Mouse (Mus musculus) spleen, adult 2 months (tissue): ENCODE measurements around the gene H2afz. TPM values are rescaled to one million over a fixed set of nuclear protein-coding genes. Genes with fewer than 3 reads are reported as not detected.

ENCODE experiments used
- DNase-seq, 2 experiments: peaks; one replicate each; pipeline versions ENCODE4 v3.0.0 to v3.0.0-alpha.2; 2012 to 2021; ENCODE audit warnings: low spot score in 2 of 2, low read depth in 1 of 2
- H3K27ac ChIP-seq: fragments of 200-500 bp; 2 replicates; pipeline ENCODE4 v1.5.1; 2012; ENCODE audit warnings: low read length, inconsistent platforms; ENCODE audit not compliant: insufficient read depth
- H3K27me3 ChIP-seq: fragments of 200-500 bp; 2 replicates; pipeline ENCODE4 v1.6.1; 2012; ENCODE audit warnings: mild to moderate bottlenecking, moderate library complexity, low read length, inconsistent platforms; ENCODE audit not compliant: control insufficient read depth, insufficient read depth
- H3K36me3 ChIP-seq: fragments of 200-500 bp; 2 replicates; pipeline ENCODE4 v1.6.1; 2012; ENCODE audit warnings: mild to moderate bottlenecking, low read length, inconsistent platforms; ENCODE audit not compliant: control insufficient read depth, insufficient read depth
- H3K4me1 ChIP-seq: fragments of 200-500 bp; 2 replicates; pipeline ENCODE4 v1.6.1; 2011; ENCODE audit warnings: inconsistent platforms; ENCODE audit not compliant: control insufficient read depth, insufficient read depth, insufficient read length
- H3K4me3 ChIP-seq: fragments of 200-500 bp; 2 replicates; pipeline ENCODE4 v1.5.1; 2011; ENCODE audit warnings: mild to moderate bottlenecking, inconsistent platforms; ENCODE audit not compliant: insufficient read depth, insufficient read length; ENCODE audit errors: extremely low read depth
- CTCF ChIP-seq: fragments of 200-500 bp; IDR thresholded peaks from 2 replicates; pipeline ENCODE4 v1.5.1; 2011; ENCODE audit warnings: mild to moderate bottlenecking, inconsistent platforms; ENCODE audit not compliant: insufficient read depth, insufficient read length, insufficient replicate concordance; ENCODE audit errors: extremely low read depth
- POLR2A ChIP-seq: fragments of 200-500 bp; IDR thresholded peaks from 2 replicates; pipeline ENCODE4 v1.6.1; 2011; ENCODE audit warnings: low read depth, low read length, inconsistent platforms
- WGBS: fragments of 180-500 bp; shearing (Covaris S2); methylation state at CpG from one replicate; pipeline ENCODE4 v1.1.7; 2018; 5-methylcytosine and 5-hydroxymethylcytosine counted together
- polyA plus RNA-seq: library from polyadenylated mRNA; depleted of rRNA; stranded (reverse); fragments of >200 nt; gene quantifications from 2 replicates; pipeline ENCODE4 v1.2.3, GENCODE M21; 2012; rRNA removed

The H2afz gene
- polyA plus RNA-seq = 452 and 708 TPM in 2 replicates

DNA sequence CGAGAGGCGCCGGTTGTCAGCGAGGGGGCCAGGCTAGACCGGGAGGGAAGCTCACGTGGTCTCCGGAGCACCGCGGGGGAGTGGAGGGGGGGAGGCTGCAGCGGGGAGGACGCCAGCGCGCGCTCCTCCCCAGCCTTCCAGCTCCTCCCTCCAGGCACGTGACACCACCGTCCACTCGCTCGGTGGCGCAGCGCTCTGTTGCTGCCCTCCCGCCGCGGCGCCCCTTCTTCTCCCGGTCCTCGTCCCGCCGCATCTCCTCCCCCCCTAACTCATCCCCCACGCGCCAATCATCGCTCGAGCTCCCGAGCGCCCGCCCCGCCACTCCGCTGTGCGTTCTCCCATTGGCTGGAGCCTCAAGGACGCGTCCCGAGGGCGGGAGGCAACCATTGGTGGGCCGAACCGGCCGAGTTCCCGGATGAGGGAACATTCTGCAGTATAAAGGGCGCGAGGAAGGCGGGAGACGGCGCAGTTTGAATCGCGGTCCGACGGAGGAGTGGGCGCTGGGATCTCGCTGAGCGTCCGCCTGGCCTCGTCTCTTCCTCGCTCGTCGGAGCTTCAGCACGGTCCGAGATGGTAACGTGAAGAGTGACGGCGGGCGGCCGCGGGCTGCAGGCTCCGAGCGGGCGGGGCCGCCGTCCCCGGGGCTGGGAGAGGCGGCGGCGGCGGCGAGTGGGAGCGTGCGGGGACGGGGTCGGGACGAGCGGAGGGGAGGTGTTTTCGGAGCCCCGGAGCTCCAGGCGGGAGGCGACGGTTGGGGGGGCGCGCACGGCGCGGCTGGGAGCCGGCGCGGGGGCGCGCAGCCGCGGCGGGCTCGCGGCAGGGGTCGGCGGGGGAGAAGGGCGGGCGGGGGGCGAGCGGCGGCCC is at the start of gene H2afz:
Gene H2afz (plus strand): TSS at position 364 of the 864 bp plus-strand sequence.
- 0 out of 2 replicates have a peak, but pooled peaks cover 2% of the 10 kb centered on the region for H3K36me3 ChIP-seq
- H3K27me3 ChIP-seq = no peaks in the 10 kb centered on the region
- peak; percentile 91 to 98 for DNase-seq
- TF ChIP-seq POLR2A (peak; percentile 59), CTCF (no peak)
- peak within 1 kb of the TSS; percentile 95 for H3K27ac ChIP-seq
- 1% methylated on average over 83 of the region's 115 CpGs for WGBS
- H3K4me3 ChIP-seq = peak within 1 kb of the TSS; percentile 77
- H3K4me1 ChIP-seq = peaks cover 6% of the 10 kb centered on the region

DNA sequence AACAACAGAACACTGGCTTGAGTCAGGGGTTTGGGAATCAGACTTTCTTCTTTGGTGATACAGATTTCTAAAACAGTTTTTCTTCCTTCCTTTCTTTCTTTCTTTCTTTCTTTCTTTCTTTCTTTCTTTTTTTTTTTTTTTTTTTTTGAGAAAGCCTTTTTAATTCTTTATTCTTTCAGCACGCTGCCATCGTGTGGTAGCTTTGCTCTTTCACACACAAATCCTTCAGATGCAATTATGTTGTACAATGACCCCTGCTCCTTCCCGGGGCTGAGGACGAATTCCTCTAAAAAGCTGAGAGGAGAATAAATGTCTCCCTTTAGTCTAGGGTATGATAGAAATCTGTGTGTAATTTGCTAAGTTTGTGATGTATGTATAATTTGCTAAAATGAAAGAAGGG is 45.6 kb upstream of the H2afz start:
- 52% methylated on average over 4 of the region's 4 CpGs for WGBS
- DNase-seq = no peak

DNA sequence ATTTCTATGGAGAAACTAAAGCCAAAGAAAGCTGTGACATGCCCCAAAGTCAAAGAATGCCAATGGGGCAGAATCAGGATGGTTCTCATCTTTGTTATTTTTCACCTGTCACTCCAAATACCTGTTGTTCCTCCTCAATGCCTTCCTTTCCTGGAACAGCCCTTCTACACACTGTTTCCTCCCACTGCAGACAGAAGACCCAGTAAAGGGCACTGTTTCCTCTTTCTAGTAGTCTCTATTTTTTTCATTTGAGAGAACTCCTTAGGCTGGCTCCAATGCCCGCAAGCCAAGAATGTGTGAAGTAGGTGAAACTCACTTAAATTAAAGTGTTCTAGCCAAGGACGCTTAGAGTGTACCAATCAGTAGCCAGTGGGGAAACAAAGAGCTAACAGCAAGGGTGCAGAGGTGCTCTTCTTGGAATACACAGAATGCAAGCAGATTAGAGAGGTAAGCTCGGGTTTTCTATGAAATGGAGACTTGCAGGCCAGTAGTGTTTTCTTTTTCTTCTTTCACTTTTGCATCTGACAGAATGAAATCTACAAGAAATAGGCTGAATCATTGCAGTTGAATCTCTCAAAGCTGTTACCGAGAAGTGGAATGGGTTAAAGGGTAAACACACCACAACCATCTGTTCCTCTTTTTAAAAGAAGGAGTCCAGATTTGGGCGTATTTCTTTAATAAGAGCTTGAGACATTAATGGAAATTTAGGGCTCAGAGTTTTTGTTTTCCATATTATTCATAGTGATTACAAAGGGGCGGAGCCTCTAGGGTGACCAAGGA is 43.4 kb upstream of the H2afz start:
- TF ChIP-seq CTCF (no peak), POLR2A (no peak)
- Histone ChIP-seq H3K36me3 (no peaks in the 10 kb centered on the region), H3K27ac (no peak overlapping the region), H3K4me3 (no peak overlapping the region), H3K27me3 (no peaks in the 10 kb centered on the region), H3K4me1 (peaks cover 3% of the 10 kb centered on the region; the same call in 1 of the 2 replicates)
- DNase-seq = no peak
- 31% methylated on average over 6 of the region's 6 CpGs for WGBS

More for the DNA sequence above, 45.6 kb upstream of the H2afz start:
- no peak for TF ChIP-seq POLR2A
- TF ChIP-seq CTCF = no peak
- H3K4me3 ChIP-seq = no peak overlapping the region
- no peak overlapping the region for H3K27ac ChIP-seq
- H3K4me1 ChIP-seq = peaks cover 3% of the 10 kb centered on the region; the same call in 1 of the 2 replicates
- H3K27me3 ChIP-seq = no peaks in the 10 kb centered on the region
- H3K36me3 ChIP-seq = no peaks in the 10 kb centered on the region

DNA sequence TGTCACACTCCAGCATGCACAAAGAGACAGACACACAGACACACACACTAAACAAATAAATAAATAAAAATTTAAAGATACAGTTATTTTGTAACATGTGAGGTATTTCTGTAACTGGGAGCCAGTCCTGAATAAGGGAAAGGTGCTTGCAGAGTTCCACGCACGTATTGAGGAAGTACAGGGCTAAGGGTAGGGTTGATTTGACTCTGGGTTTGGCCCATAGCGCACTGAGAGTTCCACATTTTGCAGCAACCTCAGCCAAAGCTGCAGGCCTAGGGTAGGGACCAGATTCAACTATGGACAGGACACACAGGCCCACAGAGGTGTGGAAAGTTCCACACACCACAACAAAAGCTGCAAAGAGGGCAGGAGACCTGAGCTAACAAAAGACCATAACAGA is 41.0 kb upstream of the H2afz start:
- H3K36me3 ChIP-seq = no peaks in the 10 kb centered on the region
- H3K4me3 ChIP-seq = no peak overlapping the region
- DNase-seq = no peak
- H3K27me3 ChIP-seq = no peaks in the 10 kb centered on the region
- WGBS = 51% methylated on average over 3 of the region's 3 CpGs
- no peak overlapping the region for H3K27ac ChIP-seq
- TF ChIP-seq POLR2A (no peak), CTCF (no peak)
- H3K4me1 ChIP-seq = peaks cover 3% of the 10 kb centered on the region; the same call in 1 of the 2 replicates

DNA sequence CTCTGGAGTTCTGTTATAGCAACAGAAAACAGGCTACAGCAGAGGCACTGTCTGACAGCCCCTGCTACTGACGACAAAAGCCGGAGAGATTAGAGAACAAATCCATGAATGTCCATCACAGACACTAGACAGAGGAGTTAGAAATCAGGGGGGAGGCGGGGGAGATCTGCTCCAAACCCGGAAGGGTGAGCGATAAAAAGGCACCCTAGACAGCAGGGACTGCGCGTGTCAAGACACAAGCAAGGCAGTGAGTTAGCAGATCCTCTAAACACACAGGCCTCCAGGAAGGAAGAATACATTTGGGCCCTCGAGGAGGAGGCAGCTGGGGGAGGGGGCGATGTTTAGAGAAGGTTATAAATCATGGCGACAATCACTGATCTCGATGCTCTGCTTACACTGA is 36.6 kb upstream of the H2afz start:
- Histone ChIP-seq H3K4me1 (0 out of 2 replicates have a peak, but pooled peaks cover 2% of the 10 kb centered on the region), H3K27me3 (no peaks in the 10 kb centered on the region), H3K27ac (no peak overlapping the region), H3K4me3 (no peak overlapping the region), H3K36me3 (no peaks in the 10 kb centered on the region)
- no peak for DNase-seq
- WGBS = 39% methylated on average over 11 of the region's 11 CpGs
- no peak for TF ChIP-seq CTCF
- no peak for TF ChIP-seq POLR2A

- Histone ChIP-seq H3K27me3 (no peaks in the 10 kb centered on the region), H3K36me3 (no peaks in the 10 kb centered on the region), H3K4me3 (no peak overlapping the region), H3K4me1 (peaks cover 9% of the 10 kb centered on the region; the same call in 1 of the 2 replicates), H3K27ac (no peak overlapping the region)
- TF ChIP-seq CTCF (no peak), POLR2A (no peak)
- 79% methylated on average over 2 of the region's 2 CpGs for WGBS
- no peak for DNase-seq
Observed at GRCm38 (mm10) chr3:137831156-137831555, 33.1 kb upstream of the H2afz start.
